Mouse (Mus musculus): ENCODE measurements around the gene Hist1h1d.

Hist1h1d gene

GRCm38 (mm10) chr13:23530181-23530900 lies 22.7 kb upstream of the Hist1h1d start:
- WGBS: under 1% methylated on average over 20 of the region's 20 CpGs

GRCm38 (mm10) chr13:23530901-23531875 lies 21.9 kb upstream of the Hist1h1d start, which contains the start of gene Hist1h4h:
Gene Hist1h4h (plus strand): TSS chr13:23531050.
- WGBS: under 1% methylated on average over 61 of the region's 70 CpGs

GRCm38 (mm10) chr13:23532262-23533075 lies 20.6 kb upstream of the Hist1h1d start:
- 10% methylated on average over 9 of the region's 9 CpGs for WGBS

GRCm38 (mm10) chr13:23533560-23534367 lies 19.3 kb upstream of the Hist1h1d start, which contains the start of gene Hist1h2af:
Gene Hist1h2af (plus strand): TSS chr13:23533906.
- WGBS: under 1% methylated on average over 29 of the region's 53 CpGs

- WGBS: under 1% methylated on average over 15 of the region's 15 CpGs
Measured at GRCm38 (mm10) chr13:23534368-23535131, 18.5 kb upstream of the Hist1h1d start.

GRCm38 (mm10) chr13:23535137-23536075 lies 17.7 kb upstream of the Hist1h1d start, which contains the start of gene Hist1h3g:
Gene Hist1h3g (plus strand): TSS chr13:23535422.
- WGBS: under 1% methylated on average over 58 of the region's 62 CpGs

GRCm38 (mm10) chr13:23536076-23536822 lies 16.8 kb upstream of the Hist1h1d start:
- WGBS: 22% methylated on average over 7 of the region's 7 CpGs

- WGBS: 85% methylated on average over 3 of the region's 3 CpGs
Measured at GRCm38 (mm10) chr13:23537006-23537710, 15.9 kb upstream of the Hist1h1d start.

- WGBS: 73% methylated on average over 5 of the region's 5 CpGs
Measured at GRCm38 (mm10) chr13:23538249-23538648, 14.8 kb upstream of the Hist1h1d start.

- WGBS: 69% methylated on average over 1 of the region's 1 CpGs
Measured at GRCm38 (mm10) chr13:23539821-23540220, 13.2 kb upstream of the Hist1h1d start.

GRCm38 (mm10) chr13:23541497-23541896 lies 11.6 kb upstream of the Hist1h1d start:
- 88% methylated on average over 3 of the region's 3 CpGs for WGBS

- 14% methylated on average over 3 of the region's 3 CpGs for WGBS
Measured at GRCm38 (mm10) chr13:23542225-23542980, 10.7 kb upstream of the Hist1h1d start.

GRCm38 (mm10) chr13:23542999-23543607 lies 10.0 kb upstream of the Hist1h1d start, which contains the start of gene Hist1h2bh:
Gene Hist1h2bh (minus strand): TSS chr13:23543392.
- under 1% methylated on average over 41 of the region's 42 CpGs for WGBS

- WGBS: 1% methylated on average over 30 of the region's 45 CpGs
Measured at GRCm38 (mm10) chr13:23543965-23544786, 8.9 kb upstream of the Hist1h1d start, which contains the start of gene Hist1h3f. Gene Hist1h3f (plus strand): TSS chr13:23544052.

- WGBS: 0% methylated on average over 13 of the region's 14 CpGs
Measured at GRCm38 (mm10) chr13:23544787-23545120, 8.3 kb upstream of the Hist1h1d start.
